Mouse (Mus musculus) lung, embryonic 16.5 days (tissue): Measurements from ENCODE around the gene Sucnr1. TPM values are rescaled to one million over a fixed set of nuclear protein-coding genes. Genes with fewer than 3 reads are reported as not detected.

Source experiments
- ATAC-seq: fragments of 200-750 bp; cut with Nextera tagmentation; 2 replicates; pipeline ENCODE4 v1.8.0; 2017; ENCODE audit warnings: low read depth, mild to moderate bottlenecking, moderate library complexity
- H3K27ac ChIP-seq: fragments of 300-500 bp; sonication (generic); 2 replicates; pipeline ENCODE4 v1.5.1; 2014; ENCODE audit warnings: mild to moderate bottlenecking, control low read depth, low read length
- H3K27me3 ChIP-seq: fragments of 300-500 bp; sonication (generic); 2 replicates; pipeline ENCODE4 v1.6.1; 2014; ENCODE audit warnings: low read depth, low read length, mixed read lengths; ENCODE audit not compliant: control insufficient read depth, insufficient read depth
- H3K36me3 ChIP-seq: fragments of 300-500 bp; sonication (generic); 2 replicates; pipeline ENCODE4 v1.6.1; 2014; ENCODE audit warnings: low read length; ENCODE audit not compliant: control insufficient read depth, insufficient read depth
- H3K4me1 ChIP-seq: fragments of 300-500 bp; sonication (generic); replicated peaks from 2 replicates; pipeline ENCODE4 v1.6.1; 2014; ENCODE audit warnings: low read length, mixed read lengths; ENCODE audit not compliant: control insufficient read depth, insufficient read depth
- H3K4me2 ChIP-seq: fragments of 300-500 bp; sonication (generic); 2 replicates; pipeline ENCODE4 v1.6.1; 2014; ENCODE audit warnings: low read depth, low read length, control low read depth
- H3K4me3 ChIP-seq: fragments of 300-500 bp; sonication (generic); 2 replicates; pipeline ENCODE4 v1.5.1; 2014; ENCODE audit warnings: mild to moderate bottlenecking, low read length, control low read depth
- H3K9ac ChIP-seq: fragments of 300-500 bp; sonication (generic); 2 replicates; pipeline ENCODE4 v1.6.1; 2014; ENCODE audit warnings: low read length, control low read depth
- H3K9me3 ChIP-seq: fragments of 300-500 bp; sonication (generic); 2 replicates; pipeline ENCODE4 v1.6.1; 2016; ENCODE audit warnings: low read length; ENCODE audit not compliant: control insufficient read depth
- WGBS: fragments of 180-500 bp; shearing (Covaris S2); extraction: QIAGEN DNeasy Blood & Tissue Kit; methylation state at CpG from one replicate; pipeline ENCODE4 v1.1.7; 2014; 5-methylcytosine and 5-hydroxymethylcytosine counted together
- polyA plus RNA-seq: library from polyadenylated mRNA; unstranded; fragments of >200 nt; fragmentation: Nextera tagmentation; extraction: Ambion mirVana; gene quantifications from 2 replicates; pipeline ENCODE4 v1.2.1, GENCODE M21; 2015

The Sucnr1 gene
- polyA plus RNA-seq, 1 experiment from 2014 or later: not detected

DNA sequence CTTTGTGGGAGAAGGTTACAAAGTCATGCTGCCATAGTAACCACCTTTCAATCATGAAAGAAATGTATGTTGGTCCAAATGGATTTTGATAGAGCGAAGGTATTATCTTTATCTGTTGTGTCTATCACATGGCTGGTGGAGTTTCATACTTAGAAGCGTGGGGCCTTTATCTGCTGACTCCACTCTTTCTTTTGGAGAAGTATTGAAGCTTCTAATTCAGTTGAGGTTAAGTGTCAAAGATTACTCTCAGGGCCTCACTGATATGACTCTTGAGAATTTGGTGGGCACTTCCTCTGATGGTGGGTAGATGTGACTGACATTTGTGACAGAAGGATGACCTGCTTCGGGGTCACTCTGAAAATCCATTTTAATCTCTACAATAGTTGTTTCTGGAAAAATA is 26.1 kb downstream of the Sucnr1 start:
- WGBS: 88% methylated on average over 3 of the region's 3 CpGs
- H3K27ac ChIP-seq: no peak overlapping the region
- H3K9me3 ChIP-seq: no peaks in the 10 kb centered on the region
- no peaks in the 10 kb centered on the region for H3K4me1 ChIP-seq
- no peaks in the 10 kb centered on the region for H3K27me3 ChIP-seq
- no peak overlapping the region for H3K4me3 ChIP-seq
- no peak overlapping the region for H3K9ac ChIP-seq
- no peaks in the 10 kb centered on the region for H3K36me3 ChIP-seq
- no peak for ATAC-seq
- no peak overlapping the region for H3K4me2 ChIP-seq

GRCm38 (mm10) chr3:60108815-60109214 is 27.1 kb downstream of the Sucnr1 start:
- H3K9me3 ChIP-seq: no peaks in the 10 kb centered on the region
- H3K36me3 ChIP-seq: no peaks in the 10 kb centered on the region
- no peak overlapping the region for H3K27ac ChIP-seq
- no peaks in the 10 kb centered on the region for H3K4me1 ChIP-seq
- H3K27me3 ChIP-seq: no peaks in the 10 kb centered on the region
- no peak overlapping the region for H3K4me3 ChIP-seq
- ATAC-seq: no peak
- no peak overlapping the region for H3K9ac ChIP-seq
- no peak overlapping the region for H3K4me2 ChIP-seq

DNA sequence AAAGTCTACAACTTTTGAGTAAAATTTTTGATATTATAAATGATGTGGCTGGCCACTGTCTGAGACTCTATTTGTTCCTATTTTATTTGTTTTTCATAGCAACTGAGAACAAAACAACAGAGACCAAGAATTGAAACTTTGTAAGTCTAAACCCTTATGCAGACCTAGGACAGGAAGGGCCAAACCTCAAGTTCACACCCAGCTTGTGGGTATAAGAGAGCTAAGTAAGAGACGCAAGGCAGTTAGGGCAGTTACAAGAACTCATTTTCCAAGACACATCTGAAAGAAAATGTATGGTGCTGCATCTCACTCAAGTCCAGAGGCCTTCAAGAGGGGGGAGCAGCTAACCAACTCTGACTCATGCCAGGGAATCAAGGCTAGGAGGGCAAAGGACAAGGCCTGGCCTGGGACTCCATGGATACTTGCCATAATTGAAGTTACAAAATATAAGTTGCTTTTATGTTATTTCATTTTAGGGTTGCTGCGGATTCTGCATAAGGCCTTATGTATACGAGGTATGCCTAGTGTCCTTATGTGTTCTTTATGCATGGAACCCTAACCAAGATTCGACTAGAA is 29.6 kb downstream of the Sucnr1 start:
- Histone ChIP-seq H3K27ac (no peak overlapping the region), H3K9ac (no peak overlapping the region), H3K4me1 (no peaks in the 10 kb centered on the region), H3K27me3 (no peaks in the 10 kb centered on the region), H3K4me3 (no peak overlapping the region), H3K9me3 (no peaks in the 10 kb centered on the region), H3K4me2 (no peak overlapping the region), H3K36me3 (no peaks in the 10 kb centered on the region)
- no peak for ATAC-seq
- WGBS: 84% methylated on average over 4 of the region's 4 CpGs

DNA sequence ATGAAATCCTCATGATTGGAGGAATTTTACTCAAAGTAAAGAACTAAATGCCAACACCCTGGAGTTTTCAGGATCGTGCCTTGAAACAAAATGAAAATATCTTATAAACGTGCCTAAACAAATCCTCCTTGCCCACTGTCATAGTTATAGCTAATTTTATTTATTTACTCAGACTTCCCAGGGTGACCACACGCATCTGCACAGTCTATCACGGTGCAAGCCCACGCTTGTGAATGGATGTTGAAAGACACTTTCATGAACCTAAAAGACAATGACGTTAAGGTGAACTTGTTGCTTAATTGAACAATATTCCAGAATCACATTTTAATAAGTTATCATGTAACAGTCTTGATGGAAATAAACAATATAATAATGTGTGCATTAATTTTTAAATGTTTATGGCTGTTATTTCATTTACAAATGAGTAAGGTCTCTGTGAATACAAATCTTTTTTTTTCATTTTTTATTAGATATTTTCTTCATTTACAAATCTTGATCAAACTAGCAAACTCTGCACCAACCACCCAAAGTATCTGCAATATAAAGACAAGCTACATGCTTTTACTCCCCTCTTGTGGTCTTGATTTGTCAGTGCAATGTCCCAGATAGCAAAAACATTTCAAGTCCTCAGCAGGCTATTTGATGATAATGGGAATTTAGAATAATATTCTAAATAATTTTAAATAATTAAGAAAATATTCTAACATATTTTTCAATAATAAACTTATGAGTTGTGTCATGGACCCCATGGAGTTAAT is 30.4 kb downstream of the Sucnr1 start:
- no peak overlapping the region for H3K4me2 ChIP-seq
- H3K4me1 ChIP-seq: no peaks in the 10 kb centered on the region
- no peaks in the 10 kb centered on the region for H3K36me3 ChIP-seq
- peak; percentile 49; the same call in 1 of the 2 replicates for ATAC-seq
- no peak overlapping the region for H3K4me3 ChIP-seq
- no peaks in the 10 kb centered on the region for H3K27me3 ChIP-seq
- WGBS: 63% methylated on average over 6 of the region's 6 CpGs
- H3K9ac ChIP-seq: no peak overlapping the region
- H3K27ac ChIP-seq: no peak overlapping the region
- no peaks in the 10 kb centered on the region for H3K9me3 ChIP-seq

DNA sequence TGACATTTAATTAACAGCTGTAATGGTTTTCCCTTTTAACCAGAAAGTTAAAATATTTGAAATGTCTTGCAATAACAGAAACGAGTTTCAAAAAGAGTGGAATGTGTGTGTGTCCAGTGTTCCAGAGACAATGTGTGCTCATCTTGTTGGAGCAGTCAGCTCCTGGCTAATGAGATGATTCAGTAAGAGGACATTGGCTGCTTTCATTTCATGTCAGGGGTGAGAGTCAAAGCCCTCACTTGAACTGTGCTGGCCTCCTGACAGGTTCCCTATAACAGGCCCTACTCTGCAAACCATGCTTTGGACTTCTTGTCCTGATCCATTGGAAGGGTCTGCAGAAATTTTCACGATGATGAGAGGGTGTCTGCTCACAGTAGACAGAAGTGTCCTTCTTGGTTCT is 32.9 kb downstream of the Sucnr1 start:
- 51% methylated on average over 2 of the region's 2 CpGs for WGBS
- Histone ChIP-seq H3K9ac (no peak overlapping the region), H3K36me3 (no peaks in the 10 kb centered on the region), H3K27me3 (no peaks in the 10 kb centered on the region), H3K27ac (no peak overlapping the region), H3K4me1 (no peaks in the 10 kb centered on the region), H3K4me3 (no peak overlapping the region), H3K4me2 (no peak overlapping the region), H3K9me3 (no peaks in the 10 kb centered on the region)
- ATAC-seq: no peak

- no peaks in the 10 kb centered on the region for H3K36me3 ChIP-seq
- H3K27ac ChIP-seq: no peak overlapping the region
- ATAC-seq: peak; percentile 66
- no peaks in the 10 kb centered on the region for H3K9me3 ChIP-seq
- no peak overlapping the region for H3K4me3 ChIP-seq
- H3K9ac ChIP-seq: no peak overlapping the region
- no peak overlapping the region for H3K4me2 ChIP-seq
- peaks cover 8% of the 10 kb centered on the region; the same call in 1 of the 2 replicates for H3K4me1 ChIP-seq
- 54% methylated on average over 3 of the region's 3 CpGs for WGBS
- H3K27me3 ChIP-seq: no peaks in the 10 kb centered on the region
These were observed 39.8 kb downstream of the Sucnr1 start for GRCm38 (mm10) chr3:60121449-60121848.

DNA sequence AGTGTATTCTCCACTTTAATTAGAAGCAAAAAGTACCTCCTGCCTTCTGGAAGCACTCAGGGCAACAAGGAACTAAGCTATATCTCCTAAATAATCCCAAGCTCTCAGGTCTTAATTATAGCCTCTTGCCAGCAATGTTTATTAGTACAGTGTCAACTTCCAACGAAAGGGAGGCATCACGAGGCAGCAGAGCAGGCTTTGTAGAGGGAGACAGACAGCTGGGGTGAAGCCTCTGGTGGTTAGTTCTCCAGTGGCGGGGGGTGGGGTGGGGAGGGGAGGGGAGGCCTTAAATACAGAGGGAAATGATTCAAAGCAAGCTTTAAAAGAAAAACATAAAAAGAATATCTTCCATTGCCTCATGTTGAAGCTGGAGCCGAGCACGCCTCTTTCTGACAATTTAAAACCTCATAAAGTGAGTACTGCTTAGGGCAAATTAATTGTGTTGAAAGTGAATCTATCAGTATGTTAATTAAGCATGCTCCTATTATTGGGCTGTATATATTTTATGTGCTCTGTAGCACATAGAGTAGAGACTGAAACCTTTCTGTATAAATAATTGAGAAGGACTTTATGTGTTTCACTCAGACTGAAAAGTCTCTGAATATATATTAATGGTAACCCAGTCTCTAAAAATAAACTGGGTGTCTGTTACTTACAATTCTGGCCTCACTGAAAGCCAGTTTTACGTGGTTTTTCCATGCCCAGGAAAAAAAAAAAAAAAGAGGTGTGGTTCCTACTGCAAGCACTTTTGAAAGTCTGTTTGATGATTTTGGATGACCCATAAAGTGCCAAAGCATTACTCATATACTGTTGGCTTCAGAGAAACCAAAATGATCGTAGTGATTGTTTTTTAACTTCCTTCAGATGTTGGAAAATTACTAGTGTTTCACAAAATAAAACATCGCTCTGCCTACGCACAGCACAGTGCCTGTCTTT is 42.5 kb downstream of the Sucnr1 start:
- H3K4me2 ChIP-seq: no peak overlapping the region
- H3K27ac ChIP-seq: no peak overlapping the region
- no peaks in the 10 kb centered on the region for H3K27me3 ChIP-seq
- H3K4me3 ChIP-seq: no peak overlapping the region
- no peak overlapping the region for H3K9ac ChIP-seq
- no peaks in the 10 kb centered on the region for H3K36me3 ChIP-seq
- 33% methylated on average over 9 of the region's 9 CpGs for whole genome bisulfite sequencing
- no peaks in the 10 kb centered on the region for H3K9me3 ChIP-seq
- peaks cover 10% of the 10 kb centered on the region; the same call in 1 of the 2 replicates for H3K4me1 ChIP-seq
- ATAC-seq: no peak

DNA sequence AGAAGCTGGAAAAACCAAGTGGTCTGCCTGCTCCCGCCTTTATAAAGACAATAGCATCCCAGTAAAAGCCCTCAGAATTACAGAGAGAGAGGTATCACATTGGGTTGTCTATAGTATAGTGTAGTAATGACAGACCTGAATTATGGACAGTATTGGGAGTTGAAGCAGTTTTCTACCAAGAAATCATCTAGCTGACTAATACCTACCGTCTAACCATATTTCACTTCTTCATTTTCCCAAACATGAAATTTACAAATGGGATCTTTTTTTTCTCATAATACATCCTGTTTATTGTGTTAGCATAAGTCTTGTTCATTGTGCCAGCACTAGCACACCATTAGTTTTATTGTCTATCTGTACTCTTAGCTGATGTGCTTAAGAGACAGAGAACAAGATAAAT is 44.9 kb downstream of the Sucnr1 start:
- 90% methylated on average over 2 of the region's 2 CpGs for WGBS
- Histone ChIP-seq H3K4me1 (peaks cover 10% of the 10 kb centered on the region; the same call in 1 of the 2 replicates), H3K9ac (no peak overlapping the region), H3K9me3 (no peaks in the 10 kb centered on the region), H3K27me3 (no peaks in the 10 kb centered on the region), H3K27ac (no peak overlapping the region), H3K4me3 (no peak overlapping the region), H3K36me3 (no peaks in the 10 kb centered on the region), H3K4me2 (no peak overlapping the region)
- no peak for ATAC-seq

DNA sequence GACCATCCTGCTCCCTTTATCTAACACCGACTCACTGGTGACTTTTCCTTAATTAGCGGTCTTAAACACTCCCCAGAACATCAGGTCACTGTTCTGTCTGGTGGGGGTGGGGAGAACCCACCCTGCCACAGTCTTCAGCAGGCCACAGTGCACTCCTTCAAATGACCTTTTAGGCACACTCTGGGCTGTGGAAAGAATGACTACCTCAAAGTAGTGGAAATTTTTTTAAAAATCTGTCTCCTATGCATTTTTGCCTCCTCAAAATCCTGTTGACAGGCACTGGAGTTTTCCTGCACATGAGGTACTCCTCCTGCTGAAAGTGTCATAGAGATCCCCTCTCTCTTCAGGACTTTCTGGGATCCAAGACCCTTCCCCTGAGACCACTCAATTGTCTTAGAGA is 46.6 kb downstream of the Sucnr1 start:
- Histone ChIP-seq H3K9me3 (no peaks in the 10 kb centered on the region), H3K9ac (no peak overlapping the region), H3K4me3 (no peak overlapping the region), H3K4me2 (no peak overlapping the region), H3K4me1 (peaks cover 10% of the 10 kb centered on the region; the same call in 1 of the 2 replicates), H3K36me3 (no peaks in the 10 kb centered on the region), H3K27ac (no peak overlapping the region), H3K27me3 (no peaks in the 10 kb centered on the region)
- ATAC-seq: no peak
- WGBS: 63% methylated on average over 2 of the region's 2 CpGs
